Mouse (Mus musculus) ES-Bruce4 (cell line): ENCODE results near the gene Cptp. TPM values are rescaled to one million over a fixed set of nuclear protein-coding genes. Genes with fewer than 3 reads are reported as not detected.

ENCODE experiments used
- H3K27ac ChIP-seq: 2 replicates; pipeline ENCODE4 v1.5.1; 2012; ENCODE audit warnings: low read length, inconsistent platforms; ENCODE audit not compliant: insufficient read depth
- H3K27me3 ChIP-seq: 2 replicates; pipeline ENCODE4 v1.6.1; 2012; ENCODE audit warnings: mild to moderate bottlenecking, low read length, inconsistent platforms; ENCODE audit not compliant: control insufficient read depth, poor library complexity, insufficient read depth, severe bottlenecking
- H3K36me3 ChIP-seq: 2 replicates; pipeline ENCODE4 v1.6.1; 2012; ENCODE audit warnings: inconsistent platforms, mild to moderate bottlenecking, low read length, moderate library complexity; ENCODE audit not compliant: control insufficient read depth, poor library complexity, insufficient read depth, severe bottlenecking
- H3K4me1 ChIP-seq: one replicate; pipeline ENCODE4 v1.8.1; 2011; ENCODE audit warnings: low read length; ENCODE audit not compliant: control insufficient read depth, insufficient read depth
- H3K4me3 ChIP-seq: 2 replicates; pipeline ENCODE4 v1.5.1; 2011; ENCODE audit warnings: low read depth, mild to moderate bottlenecking, low read length
- H3K9ac ChIP-seq: 2 replicates; pipeline ENCODE4 v1.6.1; 2012; ENCODE audit warnings: low read depth, mild to moderate bottlenecking, inconsistent platforms; ENCODE audit not compliant: poor library complexity, severe bottlenecking
- H3K9me3 ChIP-seq: replicated peaks from 2 replicates; pipeline ENCODE4 v1.6.1; 2012; ENCODE audit warnings: mild to moderate bottlenecking, low read length, inconsistent platforms; ENCODE audit not compliant: control insufficient read depth, poor library complexity, insufficient read depth, severe bottlenecking
- CTCF ChIP-seq: IDR thresholded peaks from one replicate; pipeline ENCODE4 v1.8.1; 2011; ENCODE audit warnings: low read depth, low read length
- EP300 ChIP-seq: IDR thresholded peaks from 2 replicates; pipeline ENCODE4 v1.6.1; 2011; ENCODE audit warnings: low read depth, low read length; ENCODE audit not compliant: insufficient read depth
- POLR2A ChIP-seq: IDR thresholded peaks from one replicate; pipeline ENCODE4 v1.8.1; 2011; ENCODE audit warnings: low read length; ENCODE audit not compliant: insufficient read depth
- polyA plus RNA-seq: library from polyadenylated mRNA; stranded (reverse); fragments of >200 nt; gene quantifications from 2 replicates; pipeline ENCODE4 v1.2.4, GENCODE M21; 2011; ENCODE audit warnings: low read depth; ENCODE audit not compliant: missing spikeins, insufficient read depth, insufficient read length

Gene Cptp
- 6.0 and 7.9 TPM in 2 replicates for polyA plus RNA-seq

DNA sequence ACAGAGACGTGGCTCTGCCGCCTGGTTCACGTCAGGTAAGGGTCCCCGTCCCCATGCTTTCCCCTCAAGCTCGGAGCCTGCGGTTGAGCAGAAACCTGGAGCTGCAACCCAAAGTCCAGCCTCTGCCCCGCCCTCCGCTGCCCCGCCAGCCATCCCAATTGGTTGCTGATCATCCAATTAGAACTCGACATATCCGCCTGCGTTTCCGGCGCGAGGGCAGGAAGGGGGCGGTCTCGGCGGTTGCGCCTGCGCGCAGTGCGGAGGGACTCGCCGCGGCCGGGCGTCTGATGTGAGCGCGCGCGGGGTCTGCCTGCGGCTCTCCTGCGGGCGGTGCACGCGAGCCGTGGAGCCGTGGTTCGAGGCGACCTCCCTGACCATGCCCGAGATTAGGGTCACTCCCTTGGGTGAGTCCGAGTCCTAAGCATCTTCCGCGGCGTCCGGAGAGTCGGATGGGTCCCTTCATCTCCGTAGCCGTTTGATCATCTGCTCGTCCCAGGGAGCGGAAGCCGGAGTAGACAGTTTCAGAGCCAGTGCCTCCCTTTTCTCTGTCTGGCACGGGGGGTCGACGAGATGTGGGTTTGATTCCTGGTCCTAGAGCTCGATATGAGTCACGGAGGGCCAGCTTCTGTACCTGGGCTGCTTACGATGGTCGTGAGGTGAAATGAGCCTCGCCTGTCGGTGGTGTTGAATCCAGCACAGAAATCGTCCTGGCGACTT lies at the start of gene Cptp, which contains the start of gene Ints11:
Cptp (minus strand) TSS at position 124 of the 717 bp plus-strand sequence.
Ints11 (plus strand) TSS at position 230 of the 717 bp plus-strand sequence.
- TF ChIP-seq CTCF (no peak), POLR2A (peak; percentile 33), EP300 (no peak)
- Histone ChIP-seq H3K9ac (peak within 1 kb of the TSS; percentile 68), H3K27ac (no peak within 1 kb of the TSS), H3K27me3 (no peaks in the 10 kb centered on the region), H3K4me3 (peak within 1 kb of the TSS; percentile 95), H3K36me3 (peaks cover 15% of the 10 kb centered on the region), H3K4me1 (no peaks in the 10 kb centered on the region), H3K9me3 (no peaks in the 10 kb centered on the region)

DNA sequence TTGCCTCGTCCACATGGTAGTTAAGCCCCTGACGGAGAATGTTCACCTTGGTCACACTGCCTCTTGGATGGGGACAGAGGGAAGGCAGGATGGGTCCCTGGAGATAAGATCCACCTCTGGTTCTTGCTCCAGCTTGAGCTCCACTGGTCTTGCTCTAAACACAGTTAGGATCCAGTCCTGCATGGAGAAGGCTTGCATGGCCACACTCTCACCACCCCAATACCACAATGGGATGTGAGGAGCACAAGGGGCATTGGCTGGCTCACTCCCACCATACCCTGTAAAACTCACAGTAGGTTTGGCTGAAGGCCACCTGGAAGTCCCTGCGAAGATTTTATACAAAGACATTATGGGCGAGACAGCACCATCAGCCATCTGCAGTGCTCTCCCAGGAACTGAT lies 39.5 kb upstream of the Cptp start:
- H3K36me3 ChIP-seq = no peaks in the 10 kb centered on the region
- no peak overlapping the region for H3K27ac ChIP-seq
- TF ChIP-seq POLR2A (no peak), CTCF (no peak), EP300 (no peak)
- no peaks in the 10 kb centered on the region for H3K27me3 ChIP-seq
- H3K4me1 ChIP-seq = no peaks in the 10 kb centered on the region
- no peaks in the 10 kb centered on the region for H3K9me3 ChIP-seq
- H3K9ac ChIP-seq = no peak overlapping the region
- no peak overlapping the region for H3K4me3 ChIP-seq

DNA sequence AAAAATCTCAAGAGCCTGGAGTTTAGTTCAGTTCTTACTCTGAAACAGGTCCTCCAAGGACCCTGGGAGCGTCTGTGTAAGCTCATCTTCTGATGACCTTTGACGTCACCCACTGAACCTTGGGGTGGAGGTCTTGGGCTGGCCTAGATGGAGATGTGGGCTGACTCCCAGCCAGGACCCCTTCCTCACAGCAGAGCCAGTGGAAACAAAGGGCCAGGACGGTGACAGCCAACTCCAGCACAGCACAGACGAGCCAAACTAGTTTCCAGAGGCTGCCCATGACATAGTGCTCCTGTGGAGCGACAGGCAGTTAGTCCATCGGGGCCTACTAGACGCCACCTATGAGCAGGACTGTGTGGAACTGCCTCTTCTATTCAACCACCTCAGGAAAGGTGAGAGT lies 39.0 kb upstream of the Cptp start:
- Histone ChIP-seq H3K4me1 (no peaks in the 10 kb centered on the region), H3K9me3 (no peaks in the 10 kb centered on the region), H3K9ac (no peak overlapping the region), H3K27ac (no peak overlapping the region), H3K4me3 (no peak overlapping the region), H3K27me3 (no peaks in the 10 kb centered on the region), H3K36me3 (no peaks in the 10 kb centered on the region)
- TF ChIP-seq EP300 = no peak
- TF ChIP-seq CTCF = no peak
- no peak for TF ChIP-seq POLR2A

- Histone ChIP-seq H3K27me3 (no peaks in the 10 kb centered on the region), H3K4me3 (no peak overlapping the region), H3K36me3 (no peaks in the 10 kb centered on the region), H3K27ac (no peak overlapping the region), H3K4me1 (no peaks in the 10 kb centered on the region), H3K9ac (no peak overlapping the region), H3K9me3 (no peaks in the 10 kb centered on the region)
- TF ChIP-seq CTCF = no peak
Measured at GRCm38 (mm10) chr4:155907003-155907402, 37.8 kb upstream of the Cptp start.

- Histone ChIP-seq H3K9me3 (no peaks in the 10 kb centered on the region), H3K4me1 (no peaks in the 10 kb centered on the region), H3K27ac (no peak overlapping the region), H3K27me3 (no peaks in the 10 kb centered on the region), H3K4me3 (no peak overlapping the region), H3K36me3 (no peaks in the 10 kb centered on the region), H3K9ac (no peak overlapping the region)
- no peak for TF ChIP-seq EP300
- TF ChIP-seq CTCF = no peak
- no peak for TF ChIP-seq POLR2A
Measured at GRCm38 (mm10) chr4:155906125-155906524, 36.9 kb upstream of the Cptp start.

GRCm38 (mm10) chr4:155905634-155906033 lies 36.4 kb upstream of the Cptp start:
- Histone ChIP-seq H3K4me3 (no peak overlapping the region), H3K27ac (no peak overlapping the region), H3K27me3 (no peaks in the 10 kb centered on the region), H3K36me3 (no peaks in the 10 kb centered on the region), H3K9ac (no peak overlapping the region), H3K9me3 (no peaks in the 10 kb centered on the region), H3K4me1 (no peaks in the 10 kb centered on the region)
- TF ChIP-seq CTCF = no peak
- no peak for TF ChIP-seq POLR2A
- no peak for TF ChIP-seq EP300
